Mouse (Mus musculus) thymus, postnatal 36 days (tissue): ENCODE results near the gene Cit.
"Not testable (repeated sequence)": the region's sequence is repeated elsewhere in the genome, so short reads cannot be mapped to it uniquely, and the experiment has no call there.

Experiments used
- DNase-seq, 2 experiments: peaks; one replicate each; pipeline ENCODE4 v3.0.0; 2022; ENCODE audit warnings: mixed read lengths in 2 of 2

The Cit gene

DNA sequence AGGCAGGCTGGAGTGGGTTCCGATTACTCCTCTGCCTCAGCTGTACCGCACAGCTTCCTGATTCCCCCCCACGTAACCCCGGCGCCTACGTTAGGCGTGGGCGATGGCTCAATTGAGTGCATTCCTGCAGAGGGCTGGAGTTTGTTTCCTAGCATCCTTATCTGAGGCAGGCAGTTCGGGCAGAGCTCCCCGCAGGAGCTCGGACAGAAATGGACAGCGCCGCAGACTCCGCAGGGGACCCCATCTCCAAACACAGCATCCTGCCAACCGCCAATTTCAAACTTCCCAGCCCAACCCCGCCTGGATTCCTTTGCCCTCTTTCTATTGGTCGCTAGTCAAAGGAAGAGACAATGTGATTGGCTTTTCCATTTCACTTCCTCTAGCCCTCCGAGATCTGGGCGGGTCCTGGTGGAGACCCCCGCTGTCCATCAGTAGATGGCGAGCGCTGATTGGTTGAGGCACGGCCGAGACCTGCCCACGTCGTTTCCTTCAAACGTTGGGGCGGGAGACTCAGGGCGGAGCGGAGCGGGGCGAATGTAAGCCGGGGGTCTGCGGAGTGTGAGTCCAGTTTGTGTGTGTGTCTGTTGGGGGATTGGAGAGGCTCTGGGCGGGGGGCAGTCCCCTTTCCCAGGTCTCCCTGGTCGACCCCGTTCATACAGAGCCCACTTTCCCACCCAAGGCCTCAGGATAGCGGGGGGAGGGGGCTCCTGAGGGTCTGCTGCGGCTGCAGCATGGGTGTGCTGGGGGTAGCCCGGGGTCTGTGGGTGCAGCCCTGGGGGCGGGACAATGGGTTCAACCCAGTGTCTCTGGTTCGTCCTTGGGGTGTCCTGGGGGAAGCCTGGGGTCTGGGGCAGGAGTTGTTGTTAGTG is at the start of gene Cit:
TSS of gene Cit (plus strand) at position 513 of the 869 bp plus-strand sequence.
- DNase-seq = peak; percentile 93 to 95

- peak in 1 of 2 experiments; percentile 8 for DNase-seq
Observed at GRCm38 (mm10) chr5:115799016-115799894, 45.8 kb upstream of the Cit start.

DNA sequence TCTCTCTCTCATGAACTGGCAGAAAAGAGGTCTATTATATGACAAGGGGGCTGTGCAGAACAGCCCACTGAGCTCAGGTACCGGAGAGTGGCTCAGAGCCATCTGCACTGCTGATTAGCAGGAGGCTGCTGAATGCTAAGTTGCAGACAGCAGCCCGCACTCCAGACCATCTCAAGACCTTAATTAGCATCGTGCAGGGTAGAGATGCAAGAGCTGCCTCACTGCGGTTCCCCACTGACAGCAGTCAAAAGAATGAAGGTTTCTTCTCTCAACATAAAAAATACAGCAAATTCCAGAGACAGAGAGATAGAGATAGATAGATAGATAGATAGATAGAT is 45.2 kb upstream of the Cit start:
- peak in 1 of 2 experiments; percentile 3 for DNase-seq

GRCm38 (mm10) chr5:115812262-115812661 is 32.8 kb upstream of the Cit start:
- no peak for DNase-seq

- no peak for DNase-seq
Observed at GRCm38 (mm10) chr5:115817022-115817421, 28.1 kb upstream of the Cit start.

DNA sequence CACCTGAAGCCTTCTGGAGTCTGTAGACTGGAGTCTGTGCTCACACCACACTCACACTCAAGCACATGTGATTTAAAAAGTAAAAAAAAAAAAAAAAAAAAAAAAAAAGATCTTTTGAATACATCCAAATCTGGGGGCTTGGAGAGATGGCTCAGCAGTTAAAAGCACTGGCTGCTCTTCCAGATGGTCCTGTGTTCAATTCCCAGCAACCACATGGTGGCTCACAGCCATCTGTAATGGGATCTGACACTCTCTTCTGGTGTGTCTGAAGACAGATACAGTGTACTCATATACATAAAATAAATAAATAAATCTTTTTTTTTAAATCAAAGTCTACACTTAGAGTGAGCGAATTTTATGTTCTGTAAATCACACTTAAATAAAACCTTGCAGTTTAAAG is 27.4 kb upstream of the Cit start:
- DNase-seq = not testable (repeated sequence)

DNA sequence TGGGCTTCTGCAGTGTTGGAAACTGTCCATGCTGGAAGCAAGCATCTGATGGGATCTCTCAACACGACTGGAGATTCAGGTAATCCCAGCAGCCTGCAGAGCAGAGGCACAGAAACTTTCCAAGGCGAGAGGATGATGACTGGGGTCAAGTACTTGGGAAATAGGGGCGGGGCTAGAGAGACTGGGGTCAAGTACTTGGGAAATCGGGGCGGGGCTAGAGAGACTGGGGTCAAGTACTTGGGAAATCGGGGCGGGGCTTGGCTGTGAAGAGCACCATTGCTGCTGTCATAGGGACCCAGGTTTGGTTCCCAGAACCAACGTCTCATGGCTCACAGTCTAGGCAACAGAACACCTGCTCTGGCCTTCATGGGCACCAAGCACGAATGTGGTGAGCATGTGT is 25.1 kb upstream of the Cit start:
- no peak for DNase-seq

GRCm38 (mm10) chr5:115821200-115821599 is 23.9 kb upstream of the Cit start:
- DNase-seq = no peak

DNA sequence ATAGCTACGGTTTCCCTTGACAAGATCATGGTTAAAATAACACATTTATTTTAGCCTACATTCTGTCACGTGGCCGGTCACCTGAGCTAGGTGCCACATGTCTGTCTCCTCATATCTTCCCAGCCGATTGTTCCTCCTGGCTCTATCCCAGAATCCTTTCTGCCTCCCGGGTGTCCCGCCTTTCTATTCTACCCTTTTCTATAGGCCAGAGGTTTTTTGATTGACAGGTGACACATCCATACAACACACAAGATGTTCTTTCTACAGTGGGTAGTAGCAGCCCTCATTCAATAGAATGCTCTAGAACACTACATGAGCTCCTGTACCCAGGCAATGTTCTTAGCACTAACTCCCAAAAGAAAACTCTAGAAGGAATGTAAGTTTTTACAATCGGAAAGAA is 23.2 kb upstream of the Cit start:
- no peak for DNase-seq

DNA sequence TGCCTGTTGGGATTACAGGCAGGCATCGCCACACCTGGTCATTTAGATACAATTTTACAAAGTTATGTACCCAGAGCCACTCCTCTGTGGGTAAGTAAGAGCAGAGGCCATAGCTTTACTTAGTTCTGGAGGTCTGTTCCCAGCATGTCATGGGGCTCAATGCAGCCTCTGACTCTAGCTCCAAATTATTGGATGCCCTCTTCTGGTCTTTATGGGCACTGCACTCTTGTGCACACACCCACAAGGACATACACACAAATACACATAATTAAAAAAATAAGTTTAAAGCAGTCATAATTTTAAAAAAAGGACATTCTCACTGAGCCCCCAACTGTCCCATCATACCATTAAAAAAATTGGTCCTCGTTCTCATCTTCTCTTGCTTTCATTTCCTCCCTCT is 12.3 kb upstream of the Cit start:
- no peak for DNase-seq

- DNase-seq = not testable (repeated sequence)
Observed at GRCm38 (mm10) chr5:115833806-115834205, 11.3 kb upstream of the Cit start.

- peak; percentile 33 to 37 for DNase-seq
Observed at GRCm38 (mm10) chr5:115835291-115835690, 9.8 kb upstream of the Cit start.

DNA sequence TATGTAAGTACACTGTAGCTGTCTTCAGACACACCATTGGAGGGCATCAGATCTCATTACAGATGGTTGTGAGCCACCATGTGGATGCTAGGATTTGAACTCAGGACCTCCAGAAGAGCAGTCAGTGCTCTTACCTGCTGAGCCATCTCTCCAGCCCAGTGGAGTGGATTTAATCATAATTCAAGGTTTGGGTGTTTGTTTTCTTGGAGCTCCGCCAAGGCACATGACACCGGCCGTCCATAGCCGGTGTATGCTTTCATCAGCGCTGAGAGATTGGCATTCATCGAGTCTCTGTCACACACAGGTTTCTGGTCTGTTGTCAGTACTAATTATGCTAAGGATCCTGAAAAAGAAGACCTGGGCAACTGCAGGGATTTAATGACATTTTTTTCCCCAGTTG is 7.0 kb upstream of the Cit start:
- DNase-seq = no peak

DNA sequence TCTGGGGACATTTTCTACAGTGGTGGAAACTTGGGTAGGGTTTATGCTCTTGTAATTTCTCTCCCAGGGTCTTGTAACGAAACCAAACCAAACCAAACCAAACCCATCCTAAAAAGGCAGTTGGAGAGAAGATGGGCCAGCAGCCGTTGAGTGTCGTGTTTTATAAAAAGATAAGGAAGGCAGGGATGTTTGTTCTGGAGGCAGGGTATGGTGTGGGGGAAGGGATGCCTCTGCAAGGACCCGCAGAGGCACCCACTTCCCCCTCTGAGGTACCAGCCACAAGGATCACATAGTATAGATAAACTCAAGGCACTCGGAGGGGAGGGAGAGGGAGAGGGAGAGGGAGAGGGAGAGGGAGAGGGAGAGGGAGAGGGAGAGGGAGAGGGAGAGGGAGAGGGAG is 4.6 kb upstream of the Cit start:
- no peak for DNase-seq

DNA sequence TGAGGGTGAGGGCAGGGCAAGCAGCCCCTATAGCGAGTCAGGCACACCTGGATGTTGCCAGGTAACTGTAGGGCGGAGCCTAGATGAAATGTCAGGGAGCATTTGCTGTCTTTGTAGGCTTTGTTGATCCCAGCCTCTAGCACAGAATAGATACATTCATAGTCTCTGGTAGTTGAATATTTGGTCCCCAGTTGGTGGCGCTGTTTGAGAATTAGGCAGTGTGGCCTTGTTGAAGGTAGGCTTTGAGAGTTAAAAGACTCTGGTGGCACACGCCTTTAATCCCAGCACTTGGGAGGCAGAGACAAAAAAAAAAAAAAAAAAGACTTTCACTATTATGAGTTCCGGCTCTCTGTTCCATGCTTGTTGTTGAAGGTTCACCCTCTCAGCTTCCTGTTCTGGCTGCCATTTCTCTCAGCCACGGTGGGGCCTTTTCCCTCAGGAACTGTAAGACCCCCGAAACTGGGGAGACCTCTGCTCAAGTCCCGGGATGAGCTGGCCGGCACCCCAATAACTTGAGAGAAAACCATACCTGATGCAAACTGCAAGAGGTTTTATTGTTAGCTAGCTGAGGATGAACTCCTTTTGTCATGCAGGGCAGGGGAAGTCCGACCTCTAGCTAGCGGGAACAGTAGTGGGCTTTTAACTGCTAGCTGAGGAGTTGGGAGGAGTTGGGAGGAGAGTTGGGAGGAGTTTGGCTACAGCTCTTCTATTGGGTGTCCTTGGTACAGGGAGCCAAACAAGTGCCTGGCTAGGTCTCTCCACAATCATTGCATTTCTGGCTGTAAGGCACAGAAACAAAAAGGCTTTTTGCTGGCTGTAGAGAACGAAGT is 3.9 kb upstream of the Cit start:
- DNase-seq = no peak

DNA sequence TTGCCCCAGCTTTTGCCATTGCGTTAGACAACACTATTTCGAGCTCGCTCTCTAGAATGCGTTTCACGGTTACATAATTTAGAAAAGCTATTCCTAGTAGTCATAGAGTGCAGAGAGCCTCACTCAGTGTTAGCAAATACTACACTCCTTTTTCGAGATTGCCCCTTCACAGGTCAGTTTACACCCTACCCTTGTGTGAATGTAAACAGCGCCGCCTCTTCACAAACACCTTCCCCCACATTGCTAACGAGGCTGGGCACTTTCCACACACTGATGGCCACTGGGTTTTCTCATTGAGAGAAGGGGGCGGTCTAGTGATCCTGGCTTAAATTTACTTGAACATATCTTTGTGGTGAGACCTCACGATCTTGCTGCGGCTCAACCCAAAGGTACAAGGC is 711 bp upstream of the Cit start:
- DNase-seq = no peak

GRCm38 (mm10) chr5:115845635-115846174 is 627 bp downstream of the Cit start:
- DNase-seq = no peak

DNA sequence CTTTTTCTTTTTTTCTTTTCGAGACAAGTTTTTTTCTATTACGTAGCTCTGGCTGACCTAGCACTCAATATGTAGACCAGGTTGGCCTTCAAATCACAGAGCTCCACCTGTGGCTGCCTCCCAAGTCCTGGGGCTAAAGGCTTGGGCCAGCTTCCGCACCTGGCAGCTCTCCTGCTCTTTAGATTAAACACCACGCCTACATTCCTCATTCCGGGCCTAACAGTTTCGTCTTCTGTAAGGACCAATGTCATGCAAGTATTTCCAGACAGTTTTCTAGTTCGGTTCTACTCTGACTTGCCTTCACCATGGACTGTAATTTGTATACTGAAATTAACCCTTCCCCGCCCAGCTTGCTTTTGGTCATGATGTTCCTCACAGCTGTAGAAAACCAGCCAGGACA is 2.1 kb downstream of the Cit start:
- DNase-seq = no peak

- DNase-seq = no peak
Observed at GRCm38 (mm10) chr5:115848463-115848862, 3.4 kb downstream of the Cit start.

GRCm38 (mm10) chr5:115849263-115849829 is 4.3 kb downstream of the Cit start:
- no peak for DNase-seq

DNA sequence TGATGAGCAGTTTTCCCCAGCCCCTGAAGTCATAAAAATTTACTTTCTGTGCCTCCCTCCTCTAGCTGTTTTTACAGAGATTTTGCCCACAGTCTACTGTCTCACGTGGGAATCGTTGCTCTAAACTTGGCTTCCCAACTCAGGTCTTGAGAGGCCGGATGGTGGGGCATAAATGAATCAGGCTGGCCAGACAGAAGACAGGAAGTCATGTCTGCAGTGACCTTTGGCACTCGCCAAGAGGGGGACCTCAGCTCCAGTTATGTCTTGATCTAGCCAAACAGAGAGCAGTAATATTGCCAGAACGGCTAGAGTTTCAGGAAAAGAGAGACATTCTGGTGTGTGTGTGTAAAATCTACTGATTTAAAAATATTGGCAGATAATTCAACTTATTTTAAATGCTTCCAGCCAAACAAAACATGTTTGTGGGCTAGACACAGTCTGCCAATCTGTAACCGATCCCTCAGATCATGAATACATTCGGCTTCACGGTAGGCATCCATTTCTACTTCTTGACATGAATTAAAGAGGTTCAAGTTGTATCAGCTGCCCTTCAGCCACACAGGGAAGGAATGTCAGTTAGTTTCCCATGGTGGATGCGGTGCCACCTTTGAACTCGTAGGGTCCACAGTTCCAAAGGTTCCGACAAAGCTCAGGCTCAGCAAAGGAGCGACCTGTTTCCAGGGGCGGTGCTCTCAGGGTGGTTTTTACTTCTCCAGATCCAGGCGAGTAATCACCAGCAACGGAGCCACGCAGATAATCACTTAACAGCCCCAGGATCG is 5.4 kb downstream of the Cit start:
- no peak for DNase-seq

DNA sequence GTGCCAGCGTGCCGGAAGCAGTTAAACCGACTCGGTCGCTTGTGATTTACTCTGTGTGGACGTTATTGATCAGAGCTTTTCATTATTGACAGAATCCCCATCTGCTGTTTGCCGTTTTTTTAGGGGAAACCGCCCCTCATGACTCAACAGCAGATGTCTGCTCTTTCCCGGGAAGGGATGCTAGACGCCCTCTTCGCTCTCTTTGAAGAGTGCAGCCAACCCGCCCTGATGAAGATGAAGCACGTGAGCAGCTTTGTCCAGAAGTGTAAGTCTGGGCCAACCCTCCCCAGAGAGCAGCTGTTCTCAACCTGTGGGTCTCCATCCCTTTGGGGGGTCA is 5.9 kb downstream of the Cit start:
- no peak for DNase-seq
